Mouse (Mus musculus) limb, embryonic 15.5 days (tissue): Measurements from ENCODE around the gene Rfk. TPM values are rescaled to one million over a fixed set of nuclear protein-coding genes. Genes with fewer than 3 reads are reported as not detected.

Source experiments
- ATAC-seq: fragments of 200-750 bp; cut with Nextera tagmentation; 2 replicates; pipeline ENCODE4 v1.8.0; 2017; ENCODE audit warnings: low read depth, moderate TSS enrichment; ENCODE audit not compliant: insufficient number of reproducible peaks, low FRiP score, low TSS enrichment
- H3K27ac ChIP-seq: fragments of 300-500 bp; sonication (generic); 2 replicates; pipeline ENCODE4 v1.5.1; 2015; ENCODE audit warnings: moderate library complexity, mild to moderate bottlenecking, inconsistent platforms
- H3K27me3 ChIP-seq: fragments of 300-500 bp; sonication (generic); 2 replicates; pipeline ENCODE4 v1.6.1; 2015; ENCODE audit warnings: inconsistent platforms
- H3K36me3 ChIP-seq: fragments of 300-500 bp; sonication (generic); 2 replicates; pipeline ENCODE4 v1.6.1; 2015; ENCODE audit warnings: inconsistent platforms
- H3K4me1 ChIP-seq: fragments of 300-500 bp; sonication (generic); 2 replicates; pipeline ENCODE4 v1.6.1; 2015; ENCODE audit warnings: inconsistent platforms
- H3K4me2 ChIP-seq: fragments of 300-500 bp; sonication (generic); 2 replicates; pipeline ENCODE4 v1.6.1; 2015; ENCODE audit warnings: mild to moderate bottlenecking, inconsistent platforms
- H3K4me3 ChIP-seq: fragments of 300-500 bp; sonication (generic); 2 replicates; pipeline ENCODE4 v1.5.1; 2015; ENCODE audit warnings: mild to moderate bottlenecking, inconsistent platforms
- H3K9ac ChIP-seq: fragments of 300-500 bp; sonication (generic); 2 replicates; pipeline ENCODE4 v1.6.1; 2015; ENCODE audit warnings: inconsistent platforms
- H3K9me3 ChIP-seq: fragments of 300-500 bp; sonication (generic); 2 replicates; pipeline ENCODE4 v1.6.1; 2016; ENCODE audit warnings: inconsistent platforms
- WGBS: fragments of 180-500 bp; shearing (Covaris S2); methylation state at CpG from one replicate; pipeline ENCODE4 v1.1.7; 2015; 5-methylcytosine and 5-hydroxymethylcytosine counted together
- polyA plus RNA-seq: library from polyadenylated mRNA; unstranded; fragments of >200 nt; fragmentation: Nextera tagmentation; extraction: Ambion mirVana; gene quantifications from 2 replicates; pipeline ENCODE4 v1.2.1, GENCODE M21; 2015

The Rfk gene
- polyA plus RNA-seq, 1 experiment from 2014 or later: 53.7 TPM

- Histone ChIP-seq H3K4me3 (no peak overlapping the region), H3K9ac (no peak overlapping the region), H3K36me3 (no peaks in the 10 kb centered on the region), H3K9me3 (no peaks in the 10 kb centered on the region), H3K4me1 (no peaks in the 10 kb centered on the region), H3K27ac (no peak overlapping the region), H3K4me2 (no peak overlapping the region), H3K27me3 (no peaks in the 10 kb centered on the region)
- no peak for ATAC-seq
- 79% methylated on average over 1 of the region's 1 CpGs for WGBS
These were observed 24.0 kb downstream of the Rfk start for GRCm38 (mm10) chr19:17417855-17418254.

- H3K27me3 ChIP-seq: no peaks in the 10 kb centered on the region
- H3K27ac ChIP-seq: no peak overlapping the region
- ATAC-seq: no peak
- H3K36me3 ChIP-seq: no peaks in the 10 kb centered on the region
- no peaks in the 10 kb centered on the region for H3K9me3 ChIP-seq
- no peak overlapping the region for H3K9ac ChIP-seq
- no peaks in the 10 kb centered on the region for H3K4me1 ChIP-seq
- WGBS: 75% methylated on average over 3 of the region's 3 CpGs
- no peak overlapping the region for H3K4me3 ChIP-seq
- H3K4me2 ChIP-seq: no peak overlapping the region
These were observed 29.5 kb downstream of the Rfk start for GRCm38 (mm10) chr19:17423306-17423705.

- ATAC-seq: no peak
- Histone ChIP-seq H3K4me2 (no peak overlapping the region), H3K4me3 (no peak overlapping the region), H3K9me3 (no peaks in the 10 kb centered on the region), H3K27me3 (no peaks in the 10 kb centered on the region), H3K36me3 (no peaks in the 10 kb centered on the region), H3K9ac (no peak overlapping the region), H3K27ac (no peak overlapping the region), H3K4me1 (no peaks in the 10 kb centered on the region)
- WGBS: 78% methylated on average over 2 of the region's 2 CpGs
These were observed 34.1 kb downstream of the Rfk start for GRCm38 (mm10) chr19:17427824-17428560.

- WGBS: 76% methylated on average over 2 of the region's 2 CpGs
- Histone ChIP-seq H3K4me3 (no peak overlapping the region), H3K27ac (no peak overlapping the region), H3K4me1 (no peaks in the 10 kb centered on the region), H3K4me2 (no peak overlapping the region), H3K9ac (no peak overlapping the region), H3K27me3 (no peaks in the 10 kb centered on the region), H3K36me3 (no peaks in the 10 kb centered on the region), H3K9me3 (no peaks in the 10 kb centered on the region)
- no peak for ATAC-seq
These were observed 34.7 kb downstream of the Rfk start for GRCm38 (mm10) chr19:17428561-17428914.

GRCm38 (mm10) chr19:17436651-17437050 is 42.8 kb downstream of the Rfk start:
- H3K36me3 ChIP-seq: no peaks in the 10 kb centered on the region
- H3K27me3 ChIP-seq: no peaks in the 10 kb centered on the region
- no peak overlapping the region for H3K27ac ChIP-seq
- ATAC-seq: no peak
- no peak overlapping the region for H3K4me3 ChIP-seq
- H3K4me2 ChIP-seq: no peak overlapping the region
- 67% methylated on average over 1 of the region's 1 CpGs for WGBS
- no peaks in the 10 kb centered on the region for H3K9me3 ChIP-seq
- H3K4me1 ChIP-seq: 0 out of 2 replicates have a peak, but pooled peaks cover 6% of the 10 kb centered on the region
- no peak overlapping the region for H3K9ac ChIP-seq

- Histone ChIP-seq H3K27ac (no peak overlapping the region), H3K9me3 (no peaks in the 10 kb centered on the region)
- ATAC-seq: no peak
These were observed 45.8 kb downstream of the Rfk start for GRCm38 (mm10) chr19:17439476-17440189.

GRCm38 (mm10) chr19:17443581-17443980 is 49.7 kb downstream of the Rfk start:
- Histone ChIP-seq H3K4me1 (0 out of 2 replicates have a peak, but pooled peaks cover 6% of the 10 kb centered on the region), H3K9ac (no peak overlapping the region), H3K27me3 (no peaks in the 10 kb centered on the region), H3K27ac (no peak overlapping the region), H3K36me3 (no peaks in the 10 kb centered on the region), H3K4me3 (no peak overlapping the region), H3K4me2 (no peak overlapping the region), H3K9me3 (no peaks in the 10 kb centered on the region)
- 91% methylated on average over 7 of the region's 7 CpGs for WGBS
- ATAC-seq: no peak

More at GRCm38 (mm10) chr19:17439476-17440189, 45.8 kb downstream of the Rfk start:
- Histone ChIP-seq H3K4me3 (no peak overlapping the region), H3K27me3 (no peaks in the 10 kb centered on the region), H3K4me1 (0 out of 2 replicates have a peak, but pooled peaks cover 6% of the 10 kb centered on the region), H3K4me2 (no peak overlapping the region), H3K9ac (no peak overlapping the region), H3K36me3 (no peaks in the 10 kb centered on the region)
- 41% methylated on average over 4 of the region's 4 CpGs for WGBS

Other genes with a start within 250 kb of the Rfk start
- 4.8 TPM in 2 replicates for gene Gcnt1, start 21.2 kb upstream of the Rfk start, polyA plus RNA-seq